Mouse (Mus musculus) heart, adult 11 months (tissue): Measurements from ENCODE around the gene Smarca4.

ENCODE experiments used
- DNase-seq: peaks from one replicate; pipeline ENCODE4 v3.0.0; 2022

Smarca4 gene

DNA sequence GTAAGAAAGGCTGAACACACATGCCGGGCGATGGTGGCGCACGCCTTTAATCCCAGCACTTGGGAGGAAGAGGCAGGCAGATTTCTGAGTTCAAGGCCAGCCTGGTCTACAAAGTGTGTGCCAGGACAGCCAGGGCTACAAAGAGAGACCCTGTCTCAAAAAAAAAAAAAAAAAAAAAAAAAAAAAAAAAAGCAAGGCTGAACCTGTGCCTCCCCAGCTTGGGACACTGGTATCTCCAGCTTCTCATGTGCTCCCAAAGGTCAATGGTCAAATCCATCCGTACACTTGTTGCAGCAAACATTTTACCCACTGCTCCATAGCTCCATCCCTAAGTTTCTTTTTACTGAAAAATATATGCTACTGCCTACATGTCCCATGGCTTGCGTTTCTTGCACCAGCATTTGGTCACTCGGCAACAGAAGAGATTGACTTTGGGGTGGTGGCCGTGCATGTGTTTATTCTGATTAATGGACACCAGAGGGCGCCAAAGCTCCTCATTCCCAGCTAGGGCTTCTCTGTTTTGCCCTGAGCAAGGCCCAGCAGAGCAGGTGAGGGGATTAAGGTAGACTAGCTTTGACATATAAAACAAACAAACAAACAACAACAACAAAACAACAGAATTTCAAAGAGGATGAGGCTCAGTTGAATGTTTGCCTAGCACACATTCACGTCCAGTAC is 14.1 kb upstream of the Smarca4 start:
- peak; percentile 96 for DNase-seq

DNA sequence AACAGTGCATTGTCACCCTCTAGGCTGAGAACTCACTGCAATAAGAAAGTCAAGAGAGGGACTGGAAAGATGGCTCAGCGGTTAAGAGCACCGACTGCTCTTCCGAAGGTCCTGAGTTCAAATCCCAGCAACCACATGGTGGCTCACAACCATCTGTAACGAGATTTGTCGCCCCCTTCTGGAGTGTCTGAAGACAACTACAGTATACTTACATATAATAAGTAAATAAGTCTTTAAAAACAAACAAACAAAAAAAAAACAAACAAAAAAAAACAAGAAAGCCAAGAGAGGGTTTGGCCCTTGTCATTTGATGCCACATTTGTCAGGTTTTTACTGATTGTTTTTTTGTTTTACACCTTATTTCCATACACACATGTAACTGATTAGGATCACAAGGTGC is 11.8 kb upstream of the Smarca4 start:
- no peak for DNase-seq

DNA sequence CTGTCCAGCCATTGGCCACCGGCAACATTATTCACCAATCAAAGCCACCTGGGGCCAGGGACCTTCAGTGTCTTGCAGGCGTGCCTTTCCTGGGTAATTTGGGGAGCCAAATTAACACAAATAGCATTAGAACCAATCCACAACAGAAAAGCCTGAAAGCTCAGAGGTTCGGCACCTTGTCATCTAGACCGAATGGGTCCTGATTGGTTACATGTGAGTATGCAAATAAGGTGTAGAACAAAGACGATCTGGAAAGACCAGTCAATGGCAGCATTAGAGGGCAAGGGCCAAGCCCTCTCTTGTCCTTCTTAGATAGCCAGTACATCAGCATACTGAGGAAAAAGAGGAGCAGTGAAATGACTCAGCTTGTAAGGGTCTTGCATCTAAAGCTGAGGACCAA is 10.1 kb upstream of the Smarca4 start:
- DNase-seq = no peak

DNA sequence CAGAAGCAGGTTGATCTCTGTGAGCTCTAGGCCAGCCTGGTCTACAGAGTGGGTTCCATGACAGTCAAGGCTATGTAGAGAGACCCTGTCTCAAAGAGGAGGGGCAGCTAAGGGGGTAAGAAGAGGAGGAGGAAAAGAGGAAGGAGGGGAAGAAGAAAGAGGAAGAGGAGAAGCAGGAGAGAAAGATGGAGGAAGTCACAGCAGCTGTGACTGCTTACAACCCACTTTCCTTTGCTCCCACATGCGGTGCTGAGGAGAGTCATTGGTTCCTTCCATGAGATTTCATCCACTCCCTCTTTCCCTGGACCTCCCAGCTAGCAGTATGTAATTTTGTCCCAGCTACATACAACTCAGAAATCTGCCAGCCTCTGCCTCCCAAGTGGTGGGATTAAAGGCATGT is 9.3 kb upstream of the Smarca4 start:
- no peak for DNase-seq

DNA sequence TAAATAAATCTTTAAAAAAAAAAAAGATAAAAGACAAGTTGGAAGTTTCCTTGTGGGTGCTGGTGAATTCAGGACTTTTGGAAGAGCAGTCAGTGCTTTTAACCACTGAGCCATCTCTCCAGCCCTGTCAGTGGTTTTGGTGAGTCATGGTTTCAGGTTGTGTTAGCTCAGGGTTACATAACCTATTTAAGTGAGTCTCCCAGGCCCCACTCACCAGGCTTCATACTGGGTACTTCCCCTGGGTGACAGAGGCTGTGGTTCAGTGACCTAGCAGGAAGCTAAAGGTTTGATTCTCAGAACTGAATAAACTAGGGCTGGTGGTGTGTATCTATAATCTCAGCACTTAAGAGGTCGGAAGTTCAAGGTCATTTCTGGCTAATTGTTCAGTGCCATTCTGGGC is 6.1 kb upstream of the Smarca4 start:
- no peak for DNase-seq

DNA sequence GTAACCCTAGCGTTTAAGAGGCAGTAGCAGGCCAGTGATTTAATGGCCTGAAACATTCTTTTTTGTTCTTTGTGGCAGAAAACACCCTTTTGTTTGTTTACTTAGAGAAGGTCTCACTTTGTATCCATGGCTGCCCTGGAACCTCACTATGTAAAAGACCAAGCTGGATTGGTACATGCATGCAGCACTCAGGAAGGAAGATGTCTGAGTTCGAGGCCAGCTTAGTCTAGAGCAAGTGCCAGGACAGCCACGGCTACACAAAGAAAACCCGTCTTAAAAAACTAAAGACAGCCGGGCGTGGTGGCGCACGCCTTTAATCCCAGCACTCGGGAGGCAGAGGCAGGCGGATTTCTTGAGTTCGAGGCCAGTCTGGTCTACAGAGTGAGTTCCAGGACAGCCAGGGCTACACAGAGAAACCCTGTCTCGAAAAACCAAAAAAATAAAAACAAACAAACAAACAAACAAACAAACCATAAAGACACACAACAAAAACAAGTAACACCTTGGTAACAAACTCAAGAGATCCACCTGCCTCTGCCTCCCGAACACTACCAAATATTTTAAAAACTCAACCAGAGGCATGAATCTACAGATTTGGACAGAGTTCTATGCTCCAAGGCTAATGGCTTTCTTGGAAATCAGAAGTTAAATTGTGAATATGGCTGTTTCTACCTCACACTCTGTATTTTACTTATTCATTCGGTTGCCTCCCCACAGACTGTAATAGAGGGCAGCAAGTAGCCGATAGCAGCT is 929 bp upstream of the Smarca4 start:
- DNase-seq = no peak

DNA sequence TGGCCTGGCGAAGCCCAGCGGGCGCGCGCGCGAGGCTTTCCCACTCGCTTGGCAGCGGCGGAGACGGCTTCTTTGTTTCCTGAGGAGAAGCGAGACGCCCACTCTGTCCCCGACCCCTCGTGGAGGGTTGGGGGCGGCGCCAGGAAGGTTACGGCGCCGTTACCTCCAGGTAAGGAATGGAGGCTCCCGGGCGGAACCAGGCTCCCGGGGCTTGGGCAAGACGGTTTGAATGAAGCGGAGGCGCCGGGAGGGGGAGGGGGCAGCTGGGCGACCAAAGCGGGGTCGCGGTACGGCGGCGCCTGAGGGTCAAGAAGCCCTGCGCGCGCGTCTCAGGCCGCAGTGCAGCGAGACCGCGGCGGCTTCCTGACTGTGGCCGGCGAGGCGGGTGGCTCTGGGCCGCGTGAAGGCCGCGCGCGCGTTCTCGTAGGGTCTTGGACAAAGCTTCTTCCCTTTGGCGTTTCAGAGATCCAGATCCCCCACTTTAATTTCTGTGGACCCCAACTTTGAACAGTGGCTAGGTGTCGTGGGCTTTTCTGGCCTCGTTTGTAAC is 338 bp downstream of the Smarca4 start:
- DNase-seq = peak; percentile 99

DNA sequence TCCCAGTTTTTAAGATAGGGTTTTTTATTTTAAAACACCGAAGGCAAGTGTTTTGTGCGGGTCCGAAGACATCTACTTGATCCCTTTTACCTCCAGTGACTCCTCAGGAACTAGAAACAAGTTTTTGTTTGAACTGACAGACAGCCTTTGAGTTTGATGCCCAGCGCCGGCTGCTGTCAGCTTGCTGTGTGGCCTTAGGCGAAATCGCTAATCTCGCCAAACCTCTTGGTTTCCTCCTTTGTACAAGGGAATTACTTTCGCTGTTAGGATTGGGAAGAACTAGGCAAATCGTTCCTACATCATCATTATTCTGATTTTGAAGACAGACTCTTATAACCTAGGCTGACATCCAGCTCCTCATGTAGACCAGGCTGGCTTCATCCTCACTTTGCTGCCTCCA is 1.1 kb downstream of the Smarca4 start:
- peak; percentile 85 for DNase-seq

DNA sequence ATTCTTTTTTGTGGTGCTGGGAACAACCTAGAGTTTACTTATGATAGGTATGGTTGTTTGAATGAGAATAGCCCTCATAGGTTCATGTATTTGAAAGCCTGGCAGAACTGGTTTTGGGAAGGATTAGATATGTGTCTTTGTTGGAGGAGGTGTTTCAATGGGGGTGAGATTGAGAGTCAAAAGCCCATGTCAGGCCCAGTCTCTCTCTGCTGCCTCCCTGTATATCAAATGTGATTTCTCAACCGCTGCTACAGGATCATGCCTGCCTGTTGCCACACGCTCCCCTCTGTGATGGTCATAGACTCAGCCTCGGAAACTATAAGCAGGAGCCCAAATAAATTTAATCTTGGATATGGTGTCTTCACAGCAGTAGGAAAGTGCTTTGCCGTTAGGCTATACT is 4.3 kb downstream of the Smarca4 start:
- no peak for DNase-seq

DNA sequence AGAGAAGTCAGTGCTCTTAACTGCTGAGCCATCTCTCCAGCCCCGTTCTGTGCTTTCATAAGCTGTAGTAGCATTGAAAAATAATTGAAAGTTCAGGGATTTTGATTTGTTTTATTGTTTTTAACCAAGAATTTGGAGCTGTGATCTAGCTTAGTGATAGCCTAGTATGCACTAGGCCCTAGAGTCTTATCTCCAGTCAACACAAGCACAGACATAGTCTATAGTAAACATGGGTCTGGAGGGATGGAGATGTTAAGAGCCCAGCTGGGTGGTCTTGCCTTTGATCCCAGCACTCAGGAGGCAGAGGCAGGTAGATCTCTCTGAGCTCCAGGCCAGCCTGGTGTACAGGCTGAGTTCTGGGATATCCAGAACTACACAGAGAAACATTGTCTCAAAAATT is 6.7 kb downstream of the Smarca4 start:
- DNase-seq = no peak

DNA sequence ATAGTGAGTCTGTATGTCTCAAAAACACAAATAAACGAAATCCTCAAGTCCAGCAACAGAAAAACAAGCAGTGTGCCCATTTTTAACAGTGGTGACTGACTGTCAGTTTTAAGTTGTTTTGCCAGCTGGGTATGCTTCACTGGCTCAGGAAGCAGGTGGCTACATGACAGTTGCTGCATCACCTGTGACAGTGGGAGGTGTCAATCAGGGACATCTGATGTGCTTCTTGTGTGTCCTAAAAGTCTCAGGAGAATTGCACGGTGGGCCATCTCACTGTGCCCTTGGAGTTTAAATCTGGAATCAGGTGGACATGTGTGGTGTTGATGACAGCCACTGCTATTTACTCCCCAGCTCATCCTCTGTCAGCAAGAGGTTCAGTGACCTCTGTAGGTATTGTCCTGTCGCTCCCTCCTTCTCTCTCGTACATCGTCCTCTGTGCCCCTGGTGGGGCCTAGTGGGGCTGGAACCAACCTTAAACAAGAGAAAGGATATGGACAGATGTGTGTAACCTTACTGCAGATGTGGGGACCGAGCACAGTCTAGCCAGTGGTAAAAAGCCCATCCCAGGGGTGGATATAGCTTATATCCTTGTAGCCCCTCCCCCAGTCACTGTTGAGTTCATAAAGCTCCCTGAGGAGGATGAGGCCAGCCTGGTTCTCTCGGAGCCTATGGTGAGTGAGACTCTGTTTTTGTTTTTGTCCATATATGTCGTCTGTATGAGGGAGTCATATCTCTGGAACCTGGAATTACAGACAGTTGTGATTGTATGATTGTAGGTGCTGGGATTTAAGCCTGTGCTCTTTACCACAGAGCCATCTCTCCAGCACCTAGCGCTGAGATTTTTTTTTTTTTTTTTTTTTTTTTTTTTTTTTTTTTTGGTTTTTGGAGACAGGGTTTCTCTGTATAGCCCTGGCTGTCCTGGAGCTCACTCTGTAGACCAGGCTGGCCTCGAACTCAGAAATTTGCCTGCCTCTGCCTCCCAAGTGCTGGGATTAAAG is 9.7 kb downstream of the Smarca4 start:
- peak; percentile 87 for DNase-seq

DNA sequence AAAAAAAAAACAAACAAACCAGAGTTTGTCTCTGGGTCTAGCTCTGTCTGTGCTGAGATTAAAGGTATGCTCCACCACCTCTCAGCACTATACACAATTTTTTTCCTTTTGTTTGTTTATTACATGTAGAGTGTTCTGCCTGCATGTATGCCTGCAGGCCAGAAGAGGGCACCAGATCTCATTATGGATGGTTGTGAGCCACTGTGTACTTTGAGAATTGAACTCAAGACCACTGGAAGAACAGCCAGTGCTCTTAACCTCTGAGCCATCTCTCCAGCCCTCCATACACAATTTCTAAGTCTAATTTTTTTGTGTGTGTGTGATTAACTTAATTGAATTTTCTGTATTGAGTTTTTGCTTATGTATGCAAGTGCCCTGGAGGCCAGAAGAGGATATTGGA is 10.6 kb downstream of the Smarca4 start:
- no peak for DNase-seq

DNA sequence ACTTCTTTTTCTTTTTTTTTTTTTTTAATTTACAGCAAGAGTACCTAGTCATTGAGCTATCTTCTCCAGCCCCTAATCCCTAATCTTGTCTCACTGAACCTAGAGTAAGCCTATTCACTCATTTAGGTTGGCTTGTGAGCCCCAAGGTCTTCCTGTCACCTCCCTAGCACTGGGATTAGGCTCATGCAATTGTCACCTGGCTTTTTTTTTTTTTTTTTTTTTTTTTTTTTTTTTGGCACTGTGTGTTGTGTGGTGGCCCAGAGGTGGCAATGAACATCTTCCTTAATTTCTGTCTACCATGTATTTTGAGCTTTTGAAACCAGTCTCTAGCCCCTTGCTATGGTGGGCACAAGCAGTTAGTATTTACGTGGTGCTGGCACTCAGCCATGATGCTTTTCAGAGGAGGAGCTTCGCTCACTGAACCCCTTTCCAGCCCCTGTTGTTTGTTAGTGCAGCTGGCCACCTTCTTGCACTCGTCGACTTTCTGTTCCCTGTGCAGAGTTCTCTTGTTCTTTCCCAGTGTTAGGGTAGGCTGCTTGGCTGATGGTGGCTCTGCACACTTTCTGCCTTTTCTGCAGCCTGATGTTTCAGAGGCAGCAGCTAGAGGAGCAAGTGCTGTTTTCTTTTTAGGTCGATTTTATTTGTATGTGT is 11.3 kb downstream of the Smarca4 start:
- DNase-seq = peak; percentile 87

DNA sequence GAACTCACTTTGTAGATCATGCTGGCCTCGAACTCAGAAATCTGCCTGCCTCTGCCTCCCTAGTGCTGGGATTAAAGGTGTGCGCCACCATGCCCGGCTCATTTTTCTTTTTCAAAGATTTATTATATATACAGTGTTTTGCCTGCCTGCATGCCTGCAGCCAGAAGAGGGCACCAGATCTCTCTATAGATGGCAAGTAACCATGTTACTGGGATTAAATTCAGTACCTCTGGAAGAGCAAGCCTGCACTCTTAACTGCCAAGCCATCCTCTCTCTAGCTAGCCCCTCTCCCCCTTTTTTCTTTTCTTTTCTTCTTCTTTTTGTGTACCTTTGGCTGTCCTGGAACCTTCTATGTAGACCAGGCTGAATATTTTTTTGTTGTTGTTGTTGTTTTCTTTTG is 14.7 kb downstream of the Smarca4 start:
- DNase-seq = no peak

DNA sequence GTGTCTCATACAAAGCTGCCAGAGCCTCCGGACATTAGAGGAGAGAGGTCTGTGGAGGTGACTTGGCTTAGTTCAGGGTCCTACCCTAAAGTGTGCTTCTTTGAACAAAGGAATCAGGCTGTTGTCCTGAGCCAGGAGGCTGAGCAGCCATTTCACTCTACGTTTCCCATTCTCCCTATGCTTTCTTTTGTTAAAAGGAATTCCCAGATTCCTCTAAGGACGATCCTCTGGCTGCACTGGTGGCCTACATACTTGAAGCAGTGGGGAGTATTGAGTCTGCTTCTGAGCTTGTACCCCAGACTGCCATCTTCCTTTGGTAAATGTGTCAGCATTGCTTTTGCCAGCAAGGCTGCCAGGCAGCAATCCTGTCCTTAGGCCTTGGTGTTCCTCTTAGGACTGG is 17.1 kb downstream of the Smarca4 start:
- no peak for DNase-seq

DNA sequence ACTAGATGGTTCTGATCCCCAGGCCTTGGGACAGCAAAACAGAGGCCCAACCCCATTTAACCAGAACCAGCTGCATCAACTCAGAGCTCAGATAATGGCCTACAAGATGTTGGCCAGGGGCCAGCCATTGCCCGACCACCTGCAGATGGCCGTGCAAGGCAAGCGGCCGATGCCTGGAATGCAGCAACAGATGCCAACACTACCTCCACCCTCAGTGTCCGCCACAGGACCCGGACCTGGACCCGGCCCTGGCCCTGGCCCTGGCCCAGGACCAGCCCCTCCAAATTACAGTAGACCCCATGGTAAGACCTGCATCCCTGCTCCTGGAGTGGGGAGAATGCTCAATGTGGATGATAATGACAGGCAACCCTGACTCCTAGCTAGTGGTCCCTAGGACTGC is 19.7 kb downstream of the Smarca4 start:
- DNase-seq = no peak

DNA sequence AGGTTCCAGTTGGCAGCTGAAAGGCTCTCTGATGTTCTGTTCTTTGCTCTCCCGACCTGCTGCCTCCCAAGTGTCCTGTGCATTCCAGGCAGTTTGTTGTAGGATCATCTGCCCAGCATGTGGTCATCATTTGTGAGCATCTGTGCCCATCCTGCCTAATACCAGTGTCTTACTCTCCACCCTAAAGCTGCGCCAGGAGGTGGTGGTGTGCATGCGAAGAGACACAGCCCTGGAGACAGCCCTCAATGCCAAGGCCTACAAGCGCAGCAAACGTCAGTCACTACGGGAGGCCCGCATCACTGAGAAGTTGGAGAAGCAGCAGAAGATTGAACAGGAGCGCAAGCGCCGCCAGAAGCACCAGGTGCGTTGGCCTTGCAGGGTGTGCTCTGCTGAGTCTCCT is 23.1 kb downstream of the Smarca4 start:
- no peak for DNase-seq

DNA sequence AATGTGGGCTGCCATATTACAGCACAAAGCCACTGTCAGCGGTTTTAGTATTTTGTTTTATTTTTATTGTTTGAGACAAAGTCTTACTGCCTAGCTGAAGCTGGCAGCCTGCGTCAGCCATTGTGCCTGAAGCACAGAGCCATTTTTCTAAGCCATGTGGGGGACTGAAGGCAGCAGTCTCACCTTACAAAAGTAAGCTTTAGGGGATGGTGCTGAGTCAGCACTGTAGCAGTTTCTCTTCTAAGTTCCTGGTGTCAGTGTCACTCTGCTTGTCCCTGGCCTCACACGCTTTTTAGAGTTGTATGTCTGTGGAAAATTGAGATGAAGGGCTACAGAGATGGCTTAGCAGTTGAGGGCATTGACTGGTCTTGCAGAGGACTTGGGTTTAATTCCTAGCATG is 30.4 kb downstream of the Smarca4 start:
- DNase-seq = no peak

DNA sequence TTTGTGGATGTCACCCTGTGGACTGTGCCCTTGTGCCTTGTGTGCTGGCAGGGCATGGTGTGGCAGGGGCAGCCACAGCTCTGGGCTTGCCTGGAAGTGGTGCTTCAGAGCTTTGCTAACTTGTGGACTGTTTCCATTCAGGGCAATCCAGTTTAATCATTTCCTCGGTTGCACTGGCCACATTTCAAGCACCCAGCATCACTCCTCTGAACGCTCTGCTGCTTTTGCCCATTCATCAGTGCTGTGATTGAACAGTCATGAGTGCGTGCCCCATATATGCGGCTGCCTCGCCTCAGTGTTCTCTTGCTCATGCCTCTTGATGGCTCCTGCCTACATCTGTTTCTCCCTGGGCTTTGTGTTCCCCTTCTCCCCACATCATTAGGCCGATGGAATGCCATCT is 31.8 kb downstream of the Smarca4 start:
- DNase-seq = no peak

DNA sequence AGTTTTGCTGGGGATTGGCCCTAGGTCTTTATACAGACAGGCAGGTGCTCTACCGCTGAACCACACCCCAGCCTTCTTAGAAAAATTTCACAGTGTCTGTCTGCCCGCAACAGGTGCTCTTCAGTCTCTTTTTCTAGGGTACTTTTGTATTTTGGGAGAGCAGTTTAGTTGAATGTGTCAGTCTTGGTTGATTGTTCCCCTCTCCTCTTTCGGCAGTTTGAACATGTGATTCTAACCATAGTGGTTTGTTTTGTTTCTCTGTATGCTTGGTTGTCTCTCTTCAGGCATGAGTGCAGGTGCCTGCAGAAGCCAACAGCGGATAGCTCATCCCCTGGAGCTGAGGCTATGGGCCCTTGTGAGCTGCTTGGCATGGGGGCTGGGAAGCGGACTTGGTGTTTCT is 36.3 kb downstream of the Smarca4 start:
- DNase-seq = no peak

DNA sequence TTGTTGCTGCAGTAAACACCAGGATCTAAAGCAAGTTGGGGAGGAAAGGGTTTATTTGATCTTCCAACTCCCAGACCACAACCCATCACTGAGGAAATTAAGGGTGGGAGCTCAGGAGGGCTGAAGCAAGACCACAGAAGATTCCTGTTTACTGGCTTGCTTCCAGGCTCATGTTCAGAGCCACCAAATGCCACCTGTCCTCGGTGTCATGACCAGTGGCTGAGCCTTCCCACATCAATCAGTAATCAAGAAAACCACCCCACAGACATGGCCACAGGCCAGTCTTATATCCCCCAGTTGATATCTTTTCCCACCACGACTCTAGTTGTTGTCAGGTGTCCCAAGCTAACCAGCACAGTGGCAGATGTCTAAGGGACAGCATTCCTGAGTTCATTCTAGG is 37.3 kb downstream of the Smarca4 start:
- no peak for DNase-seq

DNA sequence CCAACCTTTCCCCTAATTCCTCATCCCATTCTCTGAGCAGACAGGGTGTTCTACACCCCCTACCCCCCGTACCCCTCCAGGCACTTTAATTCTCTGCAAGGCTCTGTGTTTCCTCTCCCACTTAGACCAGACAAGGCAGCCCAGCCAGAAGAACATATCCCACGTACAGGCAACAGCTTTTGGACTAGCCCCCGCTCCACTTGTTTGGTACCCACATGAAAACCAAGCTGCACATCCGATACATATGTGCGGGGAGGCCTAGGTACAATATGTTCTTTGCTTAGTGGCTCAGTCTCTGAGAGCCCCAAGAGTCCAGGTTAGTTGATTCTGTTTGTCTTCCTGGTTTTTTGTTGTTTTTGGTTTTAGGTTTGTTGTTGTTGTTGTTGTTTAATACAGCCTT is 46.1 kb downstream of the Smarca4 start:
- DNase-seq = no peak

DNA sequence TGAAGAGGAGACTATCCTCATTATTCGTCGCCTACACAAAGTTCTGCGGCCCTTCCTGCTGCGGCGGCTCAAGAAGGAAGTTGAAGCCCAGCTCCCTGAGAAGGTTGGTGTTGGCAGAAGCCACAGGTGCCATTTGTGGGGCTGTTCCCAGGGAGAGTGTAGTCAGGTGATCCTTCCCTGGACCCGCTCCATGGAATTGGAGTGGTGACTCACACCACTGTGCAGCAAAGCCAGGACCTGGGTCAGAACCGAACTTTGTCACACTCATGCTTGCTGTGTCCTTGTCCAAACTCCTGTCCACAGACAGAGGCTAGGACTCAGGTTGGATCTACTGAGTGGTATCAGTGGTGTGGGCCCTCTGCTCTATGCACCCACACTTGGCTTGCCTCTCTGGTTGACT is 53.0 kb downstream of the Smarca4 start:
- peak; percentile 93 for DNase-seq
